Mouse (Mus musculus): ENCODE measurements at regions not wholly inside any gene's neighbourhood (a gene's known extent, or its start where the extent isn't known, plus 50 kb on each side); places are given as distances from the start of the nearest gene placed in this dataset.

- no peak for ATAC-seq (replicated peaks; ENCODE audit: low FRiP score, low TSS enrichment, poor library complexity, severe bottlenecking)
These were observed 73.1 kb upstream of the Speer4f2 start for GRCm38 (mm10) chr5:17299846-17300245.

GRCm38 (mm10) chr5:17321501-17321900 lies 51.5 kb upstream of the Speer4f2 start:
- no peak for ATAC-seq (replicated peaks; ENCODE audit: low FRiP score, low TSS enrichment, poor library complexity, severe bottlenecking)
